Mouse (Mus musculus): ENCODE data around the gene Dus2. TPM values are rescaled to one million over a fixed set of nuclear protein-coding genes. Genes with fewer than 3 reads are reported as not detected.

The Dus2 gene
- polyA plus RNA-seq, 1 experiment: 19.8 TPM

GRCm38 (mm10) chr8:106063046-106063445 is 71.9 kb downstream of the Dus2 start:
- TF ChIP-seq POLR2A (IDR thresholded peaks at IDR 0.05; ENCODE audit: control insufficient read depth, extremely low read depth, insufficient read depth, low read length, poor library complexity): no peak
- TF ChIP-seq CTCF (IDR thresholded peaks at IDR 0.05; ENCODE audit: borderline replicate concordance, control insufficient read depth, extremely low read depth, insufficient read depth, low read length, poor library complexity): no peak
- Histone ChIP-seq H3K27ac (ENCODE audit: control insufficient read depth, insufficient read depth, low read length) (no peak overlapping the region), H3K4me1 (replicated peaks; ENCODE audit: control insufficient read depth, insufficient read depth, low read length) (peaks cover 15% of the 10 kb centered on the region), H3K36me3 (ENCODE audit: control insufficient read depth, insufficient read depth, low read length) (0 out of 2 replicates have a peak, but pooled peaks cover 3% of the 10 kb centered on the region), H3K27me3 (ENCODE audit: control insufficient read depth, insufficient read depth, low read length) (no peaks in the 10 kb centered on the region), H3K4me3 (ENCODE audit: control insufficient read depth, insufficient read depth, low read length) (no peak overlapping the region)
- DNase-seq: no peak
- WGBS: 58% methylated on average over 7 of the region's 7 CpGs

GRCm38 (mm10) chr8:106066721-106067120 is 75.6 kb downstream of the Dus2 start:
- DNase-seq: no peak
- H3K27ac ChIP-seq (ENCODE audit: control insufficient read depth, insufficient read depth, low read length): no peak overlapping the region
- no peak overlapping the region for H3K4me3 ChIP-seq (ENCODE audit: control insufficient read depth, insufficient read depth, low read length)
- H3K4me1 ChIP-seq (replicated peaks; ENCODE audit: control insufficient read depth, insufficient read depth, low read length): peaks cover 11% of the 10 kb centered on the region
- H3K27me3 ChIP-seq (ENCODE audit: control insufficient read depth, insufficient read depth, low read length): no peaks in the 10 kb centered on the region
- TF ChIP-seq CTCF (IDR thresholded peaks at IDR 0.05; ENCODE audit: borderline replicate concordance, control insufficient read depth, extremely low read depth, insufficient read depth, low read length, poor library complexity) (no peak), POLR2A (IDR thresholded peaks at IDR 0.05; ENCODE audit: control insufficient read depth, extremely low read depth, insufficient read depth, low read length, poor library complexity) (no peak)
- 96% methylated on average over 2 of the region's 2 CpGs for WGBS
- peaks cover 3% of the 10 kb centered on the region; the same call in 1 of the 2 replicates for H3K36me3 ChIP-seq (ENCODE audit: control insufficient read depth, insufficient read depth, low read length)

- TF ChIP-seq POLR2A (IDR thresholded peaks at IDR 0.05; ENCODE audit: control insufficient read depth, extremely low read depth, insufficient read depth, low read length, poor library complexity) (no peak), CTCF (IDR thresholded peaks at IDR 0.05; ENCODE audit: borderline replicate concordance, control insufficient read depth, extremely low read depth, insufficient read depth, low read length, poor library complexity) (no peak)
- H3K4me1 ChIP-seq (replicated peaks; ENCODE audit: control insufficient read depth, insufficient read depth, low read length): peaks cover 8% of the 10 kb centered on the region
- H3K27me3 ChIP-seq (ENCODE audit: control insufficient read depth, insufficient read depth, low read length): no peaks in the 10 kb centered on the region
- DNase-seq: no peak
- WGBS: 47% methylated on average over 1 of the region's 1 CpGs
- no peak overlapping the region for H3K27ac ChIP-seq (ENCODE audit: control insufficient read depth, insufficient read depth, low read length)
- no peak overlapping the region for H3K4me3 ChIP-seq (ENCODE audit: control insufficient read depth, insufficient read depth, low read length)
- H3K36me3 ChIP-seq (ENCODE audit: control insufficient read depth, insufficient read depth, low read length): peaks cover 5% of the 10 kb centered on the region; the same call in 1 of the 2 replicates
Observed at GRCm38 (mm10) chr8:106069565-106069964, 78.4 kb downstream of the Dus2 start.

GRCm38 (mm10) chr8:106072113-106072512 is 81.0 kb downstream of the Dus2 start:
- H3K27ac ChIP-seq (ENCODE audit: control insufficient read depth, insufficient read depth, low read length): no peak overlapping the region

DNA sequence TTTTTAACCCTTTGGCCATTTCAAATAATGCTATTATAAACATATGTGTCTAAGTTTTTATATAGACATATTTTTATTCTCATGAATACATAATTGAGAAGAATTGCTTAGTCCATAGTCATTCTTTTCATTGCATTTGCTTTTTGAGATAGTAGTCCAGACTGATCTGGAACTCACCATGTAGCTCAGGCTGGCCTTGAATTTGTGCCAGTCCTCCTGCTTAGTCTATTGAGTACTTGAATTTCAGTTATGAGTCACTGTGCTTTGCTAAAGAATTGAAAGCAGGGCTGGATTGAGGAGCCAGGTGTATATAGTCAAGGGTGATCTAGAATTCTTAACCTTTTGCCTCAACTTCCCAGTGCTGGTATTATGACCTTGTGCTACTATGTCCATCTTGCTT is 83.1 kb downstream of the Dus2 start:
- TF ChIP-seq POLR2A (IDR thresholded peaks at IDR 0.05; ENCODE audit: control insufficient read depth, extremely low read depth, insufficient read depth, low read length, poor library complexity): no peak
- no peak for TF ChIP-seq CTCF (IDR thresholded peaks at IDR 0.05; ENCODE audit: borderline replicate concordance, control insufficient read depth, extremely low read depth, insufficient read depth, low read length, poor library complexity)
- Histone ChIP-seq H3K27me3 (ENCODE audit: control insufficient read depth, insufficient read depth, low read length) (no peaks in the 10 kb centered on the region), H3K4me3 (ENCODE audit: control insufficient read depth, insufficient read depth, low read length) (no peak overlapping the region), H3K27ac (ENCODE audit: control insufficient read depth, insufficient read depth, low read length) (no peak overlapping the region), H3K4me1 (replicated peaks; ENCODE audit: control insufficient read depth, insufficient read depth, low read length) (peaks cover 7% of the 10 kb centered on the region), H3K36me3 (ENCODE audit: control insufficient read depth, insufficient read depth, low read length) (peaks cover 20% of the 10 kb centered on the region)
- no peak for DNase-seq

More at GRCm38 (mm10) chr8:106072113-106072512, 81.0 kb downstream of the Dus2 start:
- no peak overlapping the region for H3K4me3 ChIP-seq (ENCODE audit: control insufficient read depth, insufficient read depth, low read length)
- DNase-seq: no peak
- H3K27me3 ChIP-seq (ENCODE audit: control insufficient read depth, insufficient read depth, low read length): no peaks in the 10 kb centered on the region
- peaks cover 10% of the 10 kb centered on the region; the same call in 1 of the 2 replicates for H3K36me3 ChIP-seq (ENCODE audit: control insufficient read depth, insufficient read depth, low read length)
- TF ChIP-seq POLR2A (IDR thresholded peaks at IDR 0.05; ENCODE audit: control insufficient read depth, extremely low read depth, insufficient read depth, low read length, poor library complexity) (no peak), CTCF (IDR thresholded peaks at IDR 0.05; ENCODE audit: borderline replicate concordance, control insufficient read depth, extremely low read depth, insufficient read depth, low read length, poor library complexity) (no peak)
- H3K4me1 ChIP-seq (replicated peaks; ENCODE audit: control insufficient read depth, insufficient read depth, low read length): peaks cover 6% of the 10 kb centered on the region

GRCm38 (mm10) chr8:106074659-106075058 is 83.5 kb downstream of the Dus2 start:
- WGBS: 82% methylated on average over 1 of the region's 1 CpGs
- no peak overlapping the region for H3K27ac ChIP-seq (ENCODE audit: control insufficient read depth, insufficient read depth, low read length)
- H3K4me3 ChIP-seq (ENCODE audit: control insufficient read depth, insufficient read depth, low read length): no peak overlapping the region
- no peak for DNase-seq
- H3K27me3 ChIP-seq (ENCODE audit: control insufficient read depth, insufficient read depth, low read length): no peaks in the 10 kb centered on the region
- TF ChIP-seq CTCF (IDR thresholded peaks at IDR 0.05; ENCODE audit: borderline replicate concordance, control insufficient read depth, extremely low read depth, insufficient read depth, low read length, poor library complexity): no peak
- no peak for TF ChIP-seq POLR2A (IDR thresholded peaks at IDR 0.05; ENCODE audit: control insufficient read depth, extremely low read depth, insufficient read depth, low read length, poor library complexity)
- peaks cover 24% of the 10 kb centered on the region for H3K36me3 ChIP-seq (ENCODE audit: control insufficient read depth, insufficient read depth, low read length)
- peaks cover 8% of the 10 kb centered on the region for H3K4me1 ChIP-seq (replicated peaks; ENCODE audit: control insufficient read depth, insufficient read depth, low read length)

Measured in thymus, adult 2 months (tissue).